Mouse (Mus musculus) embryonic fibroblast, embryonic 13.5 days (primary cell): ENCODE data around the gene Tmem189.

Experiments
- CTCF ChIP-seq: IDR thresholded peaks from 2 replicates; pipeline ENCODE4 v1.5.1; 2011; ENCODE audit warnings: mild to moderate bottlenecking, control low read depth, low read length, moderate library complexity, borderline replicate concordance; ENCODE audit not compliant: insufficient read depth
- POLR2A ChIP-seq: IDR thresholded peaks from 2 replicates; pipeline ENCODE4 v1.6.1; 2011; ENCODE audit warnings: low read depth, mild to moderate bottlenecking, control low read depth, low read length, moderate library complexity

DNA sequence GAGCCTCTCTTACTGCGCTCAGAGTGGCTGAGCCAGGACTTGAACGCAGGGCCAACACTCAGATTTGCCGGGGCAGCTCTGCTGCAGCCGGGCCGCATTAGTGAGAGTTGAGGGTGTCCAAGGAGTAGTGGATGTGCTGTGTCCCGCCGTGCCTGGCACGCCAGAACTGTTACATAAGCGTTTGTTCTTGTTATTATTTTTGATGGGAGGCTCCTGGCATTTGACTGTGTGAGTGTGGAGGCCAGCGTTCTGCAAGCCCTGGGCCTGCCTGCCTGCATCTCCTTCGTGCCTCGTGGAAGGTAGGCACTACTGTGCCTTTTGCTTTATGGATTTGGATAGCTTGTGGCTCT, 1.3 kb upstream of the Tmem189 start:
- TF ChIP-seq CTCF (no peak), POLR2A (no peak; the same call in 1 of the 2 replicates)
